Mouse (Mus musculus) CD4-positive helper T cell, adult 2 months (primary cell): ENCODE measurements around the gene Gabrb1.

Experiments
- DNase-seq: peaks from one replicate; pipeline ENCODE4 v3.0.0-alpha.2; 2012; ENCODE audit warnings: low read depth, missing footprints, low spot score

Gabrb1 gene

GRCm38 (mm10) chr5:71828996-71829395, 171.1 kb downstream of the Gabrb1 start:
- no peak for DNase-seq

GRCm38 (mm10) chr5:71830342-71830741, 172.4 kb downstream of the Gabrb1 start:
- DNase-seq, result no peak

GRCm38 (mm10) chr5:71842241-71842640, 184.3 kb downstream of the Gabrb1 start:
- no peak for DNase-seq

- DNase-seq, result no peak
Observed at GRCm38 (mm10) chr5:71898214-71898613, 240.3 kb downstream of the Gabrb1 start.

- peak; percentile 65 for DNase-seq
Observed at GRCm38 (mm10) chr5:71903399-71903798, 245.5 kb downstream of the Gabrb1 start.

- no peak for DNase-seq
Observed at GRCm38 (mm10) chr5:71914028-71914427, 256.1 kb downstream of the Gabrb1 start.

- no peak for DNase-seq
Observed at GRCm38 (mm10) chr5:71915711-71916110, 257.8 kb downstream of the Gabrb1 start.

GRCm38 (mm10) chr5:71917206-71917605, 259.3 kb downstream of the Gabrb1 start:
- DNase-seq, result no peak

- no peak for DNase-seq
Observed at GRCm38 (mm10) chr5:71923636-71924035, 265.7 kb downstream of the Gabrb1 start.

GRCm38 (mm10) chr5:71926336-71926735, 268.4 kb downstream of the Gabrb1 start:
- no peak for DNase-seq

- DNase-seq, result no peak
Observed at GRCm38 (mm10) chr5:71930036-71930435, 272.1 kb downstream of the Gabrb1 start.

- DNase-seq, result no peak
Observed at GRCm38 (mm10) chr5:71951398-71951797, 293.5 kb downstream of the Gabrb1 start.

GRCm38 (mm10) chr5:71955070-71955685, 297.3 kb downstream of the Gabrb1 start:
- DNase-seq, result no peak

GRCm38 (mm10) chr5:71964876-71965432, 307.0 kb downstream of the Gabrb1 start:
- DNase-seq, result no peak

GRCm38 (mm10) chr5:71965529-71965928, 307.6 kb downstream of the Gabrb1 start:
- no peak for DNase-seq

- no peak for DNase-seq
Observed at GRCm38 (mm10) chr5:71970140-71970800, 312.4 kb downstream of the Gabrb1 start.

- no peak for DNase-seq
Observed at GRCm38 (mm10) chr5:71972831-71973230, 314.9 kb downstream of the Gabrb1 start.

- no peak for DNase-seq
Observed at GRCm38 (mm10) chr5:71976133-71976532, 318.2 kb downstream of the Gabrb1 start.

GRCm38 (mm10) chr5:71976571-71977061, 318.7 kb downstream of the Gabrb1 start:
- DNase-seq, result no peak

- DNase-seq, result no peak
Observed at GRCm38 (mm10) chr5:71986561-71986960, 328.6 kb downstream of the Gabrb1 start.

GRCm38 (mm10) chr5:71986983-71987398, 329.1 kb downstream of the Gabrb1 start:
- no peak for DNase-seq

- no peak for DNase-seq
Observed at GRCm38 (mm10) chr5:71999466-71999865, 341.6 kb downstream of the Gabrb1 start.
